Mouse (Mus musculus): ENCODE measurements around the gene Myrf.

Gene Myrf

GRCm38 (mm10) chr19:10248128-10248527, 7.6 kb upstream of the Myrf start:
- in situ Hi-C loops (cut with MboI, MseI) = no loop called here

GRCm38 (mm10) chr19:10247165-10247564, 6.6 kb upstream of the Myrf start:
- in situ Hi-C loops (cut with MboI, MseI) = no loop called here

- in situ Hi-C loops (cut with MboI, MseI) = no loop called here
These were observed 3.6 kb upstream of the Myrf start for GRCm38 (mm10) chr19:10244183-10244582.

GRCm38 (mm10) chr19:10242916-10243315, 2.4 kb upstream of the Myrf start:
- in situ Hi-C loops (cut with MboI, MseI) = no loop called here

- in situ Hi-C loops (cut with MboI, MseI) = no loop called here
These were observed 434 bp downstream of the Myrf start for GRCm38 (mm10) chr19:10239975-10240653.

- in situ Hi-C loops (cut with MboI, MseI) = no loop called here
These were observed 1.1 kb downstream of the Myrf start for GRCm38 (mm10) chr19:10239419-10239818.

- in situ Hi-C loops (cut with MboI, MseI) = no loop called here
These were observed 2.1 kb downstream of the Myrf start for GRCm38 (mm10) chr19:10238477-10238876.

- in situ Hi-C loops (cut with MboI, MseI) = no loop called here
These were observed 4.6 kb downstream of the Myrf start for GRCm38 (mm10) chr19:10235784-10236565.

GRCm38 (mm10) chr19:10232327-10233017, 8.1 kb downstream of the Myrf start:
- in situ Hi-C loops (cut with MboI, MseI) = no loop called here

- in situ Hi-C loops (cut with MboI, MseI) = no loop called here
These were observed 8.7 kb downstream of the Myrf start for GRCm38 (mm10) chr19:10231871-10232270.

- in situ Hi-C loops (cut with MboI, MseI) = no loop called here
These were observed 9.5 kb downstream of the Myrf start for GRCm38 (mm10) chr19:10231016-10231415.

GRCm38 (mm10) chr19:10225767-10226166, 14.8 kb downstream of the Myrf start:
- in situ Hi-C loops (cut with MboI, MseI) = no loop called here

GRCm38 (mm10) chr19:10224637-10225453, 15.7 kb downstream of the Myrf start:
- in situ Hi-C loops (cut with MboI, MseI) = no loop called here

- in situ Hi-C loops (cut with MboI, MseI) = no loop called here
These were observed 17.0 kb downstream of the Myrf start for GRCm38 (mm10) chr19:10223561-10223960.

GRCm38 (mm10) chr19:10222656-10223055, 17.9 kb downstream of the Myrf start:
- in situ Hi-C loops (cut with MboI, MseI) = no loop called here

GRCm38 (mm10) chr19:10221585-10221984, 19.0 kb downstream of the Myrf start:
- in situ Hi-C loops (cut with MboI, MseI) = no loop called here

- in situ Hi-C loops (cut with MboI, MseI) = no loop called here
These were observed 21.0 kb downstream of the Myrf start for GRCm38 (mm10) chr19:10219593-10219992.

- in situ Hi-C loops (cut with MboI, MseI) = no loop called here
These were observed 21.4 kb downstream of the Myrf start for GRCm38 (mm10) chr19:10219108-10219507.

- in situ Hi-C loops (cut with MboI, MseI) = no loop called here
These were observed 24.4 kb downstream of the Myrf start for GRCm38 (mm10) chr19:10216101-10216500.

GRCm38 (mm10) chr19:10213796-10214471, 26.6 kb downstream of the Myrf start:
- in situ Hi-C loops (cut with MboI, MseI) = no loop called here

GRCm38 (mm10) chr19:10210885-10211284, 29.7 kb downstream of the Myrf start:
- in situ Hi-C loops (cut with MboI, MseI) = no loop called here
